Mouse (Mus musculus) midbrain, embryonic 14.5 days (tissue): ENCODE results near the gene Dido1. TPM values are rescaled to one million over a fixed set of nuclear protein-coding genes. Genes with fewer than 3 reads are reported as not detected.

ENCODE experiments used
- polyA plus RNA-seq: library from polyadenylated mRNA; unstranded; fragments of >200 nt; fragmentation: Nextera tagmentation; extraction: Ambion mirVana; gene quantifications from 2 replicates; pipeline ENCODE4 v1.2.1, GENCODE M21; 2014

Gene Dido1
- polyA plus RNA-seq, 1 experiment from 2014 or later = 31.2 TPM

Other genes starting within 250 kb of the Dido1 start
- gene Ntsr1, start 210.0 kb downstream of the Dido1 start, polyA plus RNA-seq = 0.89 and 1.3 TPM in 2 replicates
- gene Mrgbp, start 128.7 kb downstream of the Dido1 start, polyA plus RNA-seq = 46.8 and 49.5 TPM in 2 replicates
- 97.7 and 105 TPM in 2 replicates for gene Ogfr, start 120.8 kb downstream of the Dido1 start, polyA plus RNA-seq
- 26.6 and 27.7 TPM in 2 replicates for gene Col9a3, start 112.2 kb downstream of the Dido1 start, polyA plus RNA-seq
- 0.42 and 0.53 TPM in 2 replicates for gene Tcfl5, start 67.3 kb downstream of the Dido1 start, polyA plus RNA-seq
- gene Gid8, start 118 bp upstream of the Dido1 start, polyA plus RNA-seq = 51.8 and 64.9 TPM in 2 replicates
- gene Slc17a9, start 15.3 kb upstream of the Dido1 start, polyA plus RNA-seq = 0.12 TPM in 1 of 2 replicates, not detected in the other
- gene Bhlhe23, start 66.9 kb upstream of the Dido1 start, polyA plus RNA-seq = 20.1 and 21.3 TPM in 2 replicates
- 44.4 and 59.1 TPM in 2 replicates for gene Ythdf1, start 210.9 kb upstream of the Dido1 start, polyA plus RNA-seq
- 0.18 and 0.38 TPM in 2 replicates for gene Birc7, start 219.0 kb upstream of the Dido1 start, polyA plus RNA-seq
- gene Nkain4, start 244.7 kb upstream of the Dido1 start, polyA plus RNA-seq = 89.6 and 94.9 TPM in 2 replicates